Mouse (Mus musculus) thymus, postnatal 14 days (tissue): ENCODE results near the gene Pdia4.
"Not testable (repeated sequence)": the region's sequence is repeated elsewhere in the genome, so short reads cannot be mapped to it uniquely, and the experiment has no call there.

Experiments
- DNase-seq: peaks from one replicate; pipeline ENCODE4 v3.0.0; 2021

The Pdia4 gene

GRCm38 (mm10) chr6:47757849-47758248 lies 55.4 kb downstream of the Pdia4 start:
- DNase-seq: peak; percentile 81

- peak; percentile 6 for DNase-seq
These were observed 55.8 kb downstream of the Pdia4 start for GRCm38 (mm10) chr6:47757429-47757828.

- DNase-seq: not testable (repeated sequence)
These were observed 60.1 kb downstream of the Pdia4 start for GRCm38 (mm10) chr6:47753144-47753543.

GRCm38 (mm10) chr6:47748306-47748705 lies 64.9 kb downstream of the Pdia4 start:
- DNase-seq: peak; percentile 94

- not testable (repeated sequence) for DNase-seq
These were observed 65.3 kb downstream of the Pdia4 start for GRCm38 (mm10) chr6:47747886-47748285.
